Mouse (Mus musculus) spleen, adult 2 months (tissue): Measurements from ENCODE around the gene Lin28a.

Source experiments
- CTCF ChIP-seq: fragments of 200-500 bp; IDR thresholded peaks from 2 replicates; pipeline ENCODE4 v1.5.1; 2011; ENCODE audit warnings: mild to moderate bottlenecking, inconsistent platforms; ENCODE audit not compliant: insufficient read depth, insufficient read length, insufficient replicate concordance; ENCODE audit errors: extremely low read depth
- POLR2A ChIP-seq: fragments of 200-500 bp; IDR thresholded peaks from 2 replicates; pipeline ENCODE4 v1.6.1; 2011; ENCODE audit warnings: low read depth, low read length, inconsistent platforms

- no peak for TF ChIP-seq CTCF
- no peak for TF ChIP-seq POLR2A
These were observed 52.2 kb downstream of the Lin28a start for GRCm38 (mm10) chr4:133966271-133966940.
